22 mouse cellular contexts compared by ENCODE assay signal in genomic region chr2:163443543-163443942, GRCm38 (mm10). TPM values are rescaled to one million over a fixed set of nuclear protein-coding genes. Genes with fewer than 3 reads are reported as not detected.
A peak's percentile ranks its signal among the peaks of the same experiment; 100 is the strongest.
DNase-seq lines count a peak whose midpoint lies in the region; ATAC-seq lines count a peak whose summit lies in the region.
"Had no signal": no experiment of that assay in that cellular context is flagged by ENCODE, and none has a peak within 500 bp of the region (broad histone marks: within the 10 kb centered on the region; RNA-seq: fewer than 3 reads in every experiment).

No protein-coding gene starts in this region.

- 62% methylated on average over 6 of the region's 6 CpGs for WGBS in embryonic facial prominence, embryonic 10.5 days

- H3K4me1 ChIP-seq in embryonic facial prominence, embryonic 10.5 days, result peaks cover 10% of the 10 kb centered on the region

- H3K9me3 ChIP-seq in embryonic facial prominence, embryonic 10.5 days, result no peaks in the 10 kb centered on the region
- H3K9me3 ChIP-seq: forebrain, embryonic 13.5 days; hindbrain, embryonic 15.5 days; limb, embryonic 12.5 days had no signal

- H3K27ac ChIP-seq in embryonic facial prominence, embryonic 10.5 days (replicated peaks), result no peak overlapping the region
- H3K27ac ChIP-seq: forebrain, embryonic 13.5 days; hindbrain, embryonic 15.5 days; limb, embryonic 12.5 days; liver, embryonic 14.5 days had no signal

- no peak overlapping the region for H3K4me3 ChIP-seq in embryonic facial prominence, embryonic 10.5 days
- H3K4me3 ChIP-seq: forebrain, embryonic 13.5 days; hindbrain, embryonic 15.5 days; limb, embryonic 12.5 days had no signal

- no peaks in the 10 kb centered on the region for H3K36me3 ChIP-seq in embryonic facial prominence, embryonic 10.5 days (replicated peaks)
- H3K36me3 ChIP-seq: limb, embryonic 12.5 days had no signal

- ATAC-seq in CD4-positive, CD25-positive, alpha-beta regulatory T cell, adult 4 months, result no peak
- ATAC-seq: forebrain, embryonic 13.5 days; intestine, embryonic 16.5 days; midbrain, embryonic 16.5 days had no signal

- peak; percentile 42 for DNase-seq in adrenal gland, postnatal 14 days
- DNase-seq in adrenal gland, postnatal 10 days, result no peak
- DNase-seq in heart, adult 9 months (ENCODE audit: low spot score in 2 of 2), result peak; percentile 51 to 68
- no peak for DNase-seq in heart, postnatal 4 days
- DNase-seq in cerebellum, adult 11 months, result peak; percentile 80
- peak; percentile 73 to 83 for DNase-seq in cerebellum, postnatal 14 days
- no peak for DNase-seq in embryonic facial prominence, embryonic 10.5 days (ENCODE audit: low spot score)

- peaks cover 13% of the 10 kb centered on the region for H3K27me3 ChIP-seq in embryonic facial prominence, embryonic 10.5 days (replicated peaks; ENCODE audit: low read depth, poor library complexity, severe bottlenecking)
- H3K27me3 ChIP-seq: forebrain, embryonic 13.5 days; hindbrain, embryonic 15.5 days had no signal

RNA-seq across cellular contexts. Expression of gene Gdap1l1, which starts 5.3 kb away (rescaled TPM):
- total RNA-seq in adrenal gland, postnatal 14 days (2021), result 5.4 TPM in 2 replicates
- total RNA-seq in adrenal gland, postnatal 10 days (2021), result 1 to 10 TPM; 3.4 to 4.3 TPM
- not detected for total RNA-seq in heart, postnatal 4 days (2021)
- polyA plus RNA-seq in embryonic facial prominence, embryonic 10.5 days (2016; fragmentation: Nextera tagmentation; extraction: Ambion mirVana), result 7.6 and 9.1 TPM in 2 replicates
- polyA plus RNA-seq in CD4-positive, CD25-positive, alpha-beta regulatory T cell, adult 4 months (2017; shearing (Covaris generic)), result not detected
- total RNA-seq: CH12.LX; megakaryocyte, adult 5-6 weeks had no signal

RNA-seq across cellular contexts. Expression of gene Oser1, which starts 19.0 kb away (rescaled TPM):
- total RNA-seq in adrenal gland, postnatal 14 days (2021), result 34.8 and 37.3 TPM in 2 replicates
- 10 to 100 TPM; 34.6 to 34.8 TPM for total RNA-seq in adrenal gland, postnatal 10 days (2021)
- total RNA-seq in heart, postnatal 4 days (2021), result 10 to 100 TPM; 21.6 to 24.2 TPM
- 94.0 and 99.5 TPM in 2 replicates for polyA plus RNA-seq in embryonic facial prominence, embryonic 10.5 days (2016; fragmentation: Nextera tagmentation; extraction: Ambion mirVana)
- 100 to 1,000 TPM; 134 to 146 TPM for polyA plus RNA-seq in CD4-positive, CD25-positive, alpha-beta regulatory T cell, adult 4 months (2017; shearing (Covaris generic))

RNA-seq across cellular contexts. Expression of gene Fitm2, which starts 28.9 kb away (rescaled TPM):
- total RNA-seq in adrenal gland, postnatal 14 days (2021), result 82.3 and 91.4 TPM in 2 replicates
- 10 to 100 TPM; 76.9 to 91.9 TPM for total RNA-seq in adrenal gland, postnatal 10 days (2021)
- 10 to 100 TPM; 27.8 to 28.1 TPM for total RNA-seq in heart, postnatal 4 days (2021)
- polyA plus RNA-seq in embryonic facial prominence, embryonic 10.5 days (2016; fragmentation: Nextera tagmentation; extraction: Ambion mirVana), result 9.4 and 10.5 TPM in 2 replicates
- polyA plus RNA-seq in CD4-positive, CD25-positive, alpha-beta regulatory T cell, adult 4 months (2017; shearing (Covaris generic)), result 1 to 10 TPM; 1.8 to 1.9 TPM

RNA-seq across cellular contexts. Expression of gene Jph2, which starts 45.8 kb away (rescaled TPM):
- total RNA-seq in adrenal gland, postnatal 14 days (2021), result 4.3 and 4.5 TPM in 2 replicates
- total RNA-seq in adrenal gland, postnatal 10 days (2021), result 10 to 100 TPM; 11.5 to 23.5 TPM
- 100 to 1,000 TPM; 366 to 416 TPM for total RNA-seq in heart, postnatal 4 days (2021)
- polyA plus RNA-seq in embryonic facial prominence, embryonic 10.5 days (2016; fragmentation: Nextera tagmentation; extraction: Ambion mirVana), result 0.52 and 0.83 TPM in 2 replicates
- polyA plus RNA-seq in CD4-positive, CD25-positive, alpha-beta regulatory T cell, adult 4 months (2017; shearing (Covaris generic)), result not detected
- total RNA-seq: CH12.LX; megakaryocyte, adult 5-6 weeks had no signal

RNA-seq across cellular contexts. Expression of gene R3hdml, which starts 48.6 kb away (rescaled TPM):
- not detected in 2 replicates for total RNA-seq in adrenal gland, postnatal 14 days (2021)
- not detected for total RNA-seq in adrenal gland, postnatal 10 days (2021)
- not detected for total RNA-seq in heart, postnatal 4 days (2021)
- polyA plus RNA-seq in embryonic facial prominence, embryonic 10.5 days (2016; fragmentation: Nextera tagmentation; extraction: Ambion mirVana), result not detected in 2 replicates
- not detected for polyA plus RNA-seq in CD4-positive, CD25-positive, alpha-beta regulatory T cell, adult 4 months (2017; shearing (Covaris generic))
- total RNA-seq: CH12.LX; layer of hippocampus, adult 18-20 months; left cerebral cortex, adult 8-10 months; megakaryocyte, adult 5-6 weeks had no signal
- polyA plus RNA-seq: forebrain, embryonic 13.5 days; heart, embryonic 14.5 days; limb, embryonic 12.5 days; liver, embryonic 14.5 days; lung, embryonic 16.5 days; spleen, adult 2 months; stomach, embryonic 16.5 days had no signal

Comparison
In these comparisons a context has a peak if more than half of its experiments do, and no peak if none do; other contexts are left out.
1. DNase-seq: peak in adrenal gland, postnatal 14 days (single experiment), heart, adult 9 months (2 of 2), cerebellum, adult 11 months (single experiment) and cerebellum, postnatal 14 days (2 of 2); none in adrenal gland, postnatal 10 days (single experiment), heart, postnatal 4 days (single experiment) and embryonic facial prominence, embryonic 10.5 days (single experiment).